Mouse (Mus musculus): Measurements from ENCODE around the gene Olfr592. TPM values are rescaled to one million over a fixed set of nuclear protein-coding genes. Genes with fewer than 3 reads are reported as not detected.
"Not testable (repeated sequence)": the region's sequence is repeated elsewhere in the genome, so short reads cannot be mapped to it uniquely, and the experiment has no call there.

The Olfr592 gene
- polyA plus RNA-seq (2014; fragmentation: Nextera tagmentation; extraction: Ambion mirVana): not detected in 2 replicates

GRCm38 (mm10) chr7:103184503-103184902 lies at the start of gene Olfr592:
TSS of gene Olfr592 (plus strand) at chr7:103184803.
- peaks cover 12% of the 10 kb centered on the region; the same call in 1 of the 2 replicates for H3K9me3 ChIP-seq (ENCODE audit: control insufficient read depth, low read length)
- H3K27ac ChIP-seq (ENCODE audit: low read depth, low read length); H3K4me3 ChIP-seq (ENCODE audit: low read length); H3K4me2 ChIP-seq (replicated peaks; ENCODE audit: low read depth, low read length); H3K27me3 ChIP-seq (ENCODE audit: control insufficient read depth, insufficient read depth, low read length); ATAC-seq (ENCODE audit: low FRiP score, low TSS enrichment); H3K4me1 ChIP-seq (ENCODE audit: control insufficient read depth, insufficient read depth, low read length); H3K36me3 ChIP-seq (ENCODE audit: control insufficient read depth, insufficient read depth, low read length); H3K9ac ChIP-seq (ENCODE audit: low read depth, low read length): not testable (repeated sequence)
- WGBS: 89% methylated on average over 1 of the region's 1 CpGs

- ATAC-seq (ENCODE audit: low FRiP score, low TSS enrichment): no peak
- Histone ChIP-seq H3K36me3 (ENCODE audit: control insufficient read depth, insufficient read depth, low read length) (no peaks in the 10 kb centered on the region), H3K9ac (ENCODE audit: low read depth, low read length) (no peak within 1 kb of the TSS)
Observed at GRCm38 (mm10) chr7:103140579-103140978, 44.0 kb upstream of the Olfr592 start, which contains the start of gene Olfr588-ps1. TSS of gene Olfr588-ps1 (plus strand) at chr7:103140879.

GRCm38 (mm10) chr7:103156256-103156655 lies 28.3 kb upstream of the Olfr592 start, which contains the start of gene Olfr589:
TSS of gene Olfr589 (minus strand) at chr7:103156356.
- Histone ChIP-seq H3K27ac (ENCODE audit: low read depth, low read length) (no peak within 1 kb of the TSS), H3K36me3 (ENCODE audit: control insufficient read depth, insufficient read depth, low read length) (no peaks in the 10 kb centered on the region), H3K4me3 (ENCODE audit: low read length) (no peak within 1 kb of the TSS), H3K9me3 (ENCODE audit: control insufficient read depth, low read length) (no peaks in the 10 kb centered on the region), H3K4me1 (ENCODE audit: control insufficient read depth, insufficient read depth, low read length) (no peaks in the 10 kb centered on the region), H3K27me3 (ENCODE audit: control insufficient read depth, insufficient read depth, low read length) (no peaks in the 10 kb centered on the region), H3K9ac (ENCODE audit: low read depth, low read length) (no peak within 1 kb of the TSS), H3K4me2 (replicated peaks; ENCODE audit: low read depth, low read length) (no peak within 1 kb of the TSS)
- ATAC-seq (ENCODE audit: low FRiP score, low TSS enrichment): no peak
- 73% methylated on average over 2 of the region's 2 CpGs for WGBS

More at GRCm38 (mm10) chr7:103140579-103140978, 44.0 kb upstream of the Olfr592 start, which contains the start of gene Olfr588-ps1:
- no peaks in the 10 kb centered on the region for H3K27me3 ChIP-seq (ENCODE audit: control insufficient read depth, insufficient read depth, low read length)
- no peak within 1 kb of the TSS for H3K4me2 ChIP-seq (replicated peaks; ENCODE audit: low read depth, low read length)
- H3K4me3 ChIP-seq (ENCODE audit: low read length): no peak within 1 kb of the TSS
- 90% methylated on average over 1 of the region's 1 CpGs for WGBS
- H3K9me3 ChIP-seq (ENCODE audit: control insufficient read depth, low read length): no peaks in the 10 kb centered on the region
- H3K27ac ChIP-seq (ENCODE audit: low read depth, low read length): no peak within 1 kb of the TSS
- H3K4me1 ChIP-seq (ENCODE audit: control insufficient read depth, insufficient read depth, low read length): no peaks in the 10 kb centered on the region

- H3K9me3 ChIP-seq (ENCODE audit: control insufficient read depth, low read length): no peaks in the 10 kb centered on the region
- H3K27ac ChIP-seq (ENCODE audit: low read depth, low read length): no peak overlapping the region
- H3K27me3 ChIP-seq (ENCODE audit: control insufficient read depth, insufficient read depth, low read length): no peaks in the 10 kb centered on the region
- no peaks in the 10 kb centered on the region for H3K36me3 ChIP-seq (ENCODE audit: control insufficient read depth, insufficient read depth, low read length)
- H3K4me2 ChIP-seq (replicated peaks; ENCODE audit: low read depth, low read length): no peak overlapping the region
- 82% methylated on average over 5 of the region's 5 CpGs for WGBS
- H3K4me3 ChIP-seq (ENCODE audit: low read length): no peak overlapping the region
- no peak for ATAC-seq (ENCODE audit: low FRiP score, low TSS enrichment)
- no peak overlapping the region for H3K9ac ChIP-seq (ENCODE audit: low read depth, low read length)
- no peaks in the 10 kb centered on the region for H3K4me1 ChIP-seq (ENCODE audit: control insufficient read depth, insufficient read depth, low read length)
Observed at GRCm38 (mm10) chr7:103169697-103170096, 14.9 kb upstream of the Olfr592 start.

- Histone ChIP-seq H3K4me3 (ENCODE audit: low read length) (no peak within 1 kb of the TSS), H3K27me3 (ENCODE audit: control insufficient read depth, insufficient read depth, low read length) (no peaks in the 10 kb centered on the region), H3K9ac (ENCODE audit: low read depth, low read length) (no peak within 1 kb of the TSS), H3K27ac (ENCODE audit: low read depth, low read length) (no peak within 1 kb of the TSS), H3K9me3 (ENCODE audit: control insufficient read depth, low read length) (peaks cover 11% of the 10 kb centered on the region; the same call in 1 of the 2 replicates), H3K4me2 (replicated peaks; ENCODE audit: low read depth, low read length) (no peak within 1 kb of the TSS), H3K36me3 (ENCODE audit: control insufficient read depth, insufficient read depth, low read length) (no peaks in the 10 kb centered on the region), H3K4me1 (ENCODE audit: control insufficient read depth, insufficient read depth, low read length) (no peaks in the 10 kb centered on the region)
- 76% methylated on average over 1 of the region's 1 CpGs for WGBS
- no peak for ATAC-seq (ENCODE audit: low FRiP score, low TSS enrichment)
Observed at GRCm38 (mm10) chr7:103178240-103178639, 6.4 kb upstream of the Olfr592 start, which contains the start of gene Olfr591. TSS of gene Olfr591 (minus strand) at chr7:103178340.

GRCm38 (mm10) chr7:103211562-103211961 lies 27.0 kb downstream of the Olfr592 start, which contains the start of gene Olfr593:
TSS of gene Olfr593 (plus strand) at chr7:103211862.
- no peaks in the 10 kb centered on the region for H3K4me1 ChIP-seq (ENCODE audit: control insufficient read depth, insufficient read depth, low read length)
- H3K27me3 ChIP-seq (ENCODE audit: control insufficient read depth, insufficient read depth, low read length): no peaks in the 10 kb centered on the region
- 71% methylated on average over 1 of the region's 1 CpGs for WGBS
- H3K4me2 ChIP-seq (replicated peaks; ENCODE audit: low read depth, low read length): no peak within 1 kb of the TSS
- H3K9ac ChIP-seq (ENCODE audit: low read depth, low read length): no peak within 1 kb of the TSS
- no peak within 1 kb of the TSS for H3K4me3 ChIP-seq (ENCODE audit: low read length)
- no peak within 1 kb of the TSS for H3K27ac ChIP-seq (ENCODE audit: low read depth, low read length)
- no peaks in the 10 kb centered on the region for H3K9me3 ChIP-seq (ENCODE audit: control insufficient read depth, low read length)
- ATAC-seq (ENCODE audit: low FRiP score, low TSS enrichment): no peak
- H3K36me3 ChIP-seq (ENCODE audit: control insufficient read depth, insufficient read depth, low read length): no peaks in the 10 kb centered on the region

GRCm38 (mm10) chr7:103212050-103212449 lies 27.4 kb downstream of the Olfr592 start:
- H3K27ac ChIP-seq (ENCODE audit: low read depth, low read length); H3K27me3 ChIP-seq (ENCODE audit: control insufficient read depth, insufficient read depth, low read length); H3K9ac ChIP-seq (ENCODE audit: low read depth, low read length); H3K4me2 ChIP-seq (replicated peaks; ENCODE audit: low read depth, low read length); H3K4me3 ChIP-seq (ENCODE audit: low read length); H3K4me1 ChIP-seq (ENCODE audit: control insufficient read depth, insufficient read depth, low read length); H3K36me3 ChIP-seq (ENCODE audit: control insufficient read depth, insufficient read depth, low read length); H3K9me3 ChIP-seq (ENCODE audit: control insufficient read depth, low read length); ATAC-seq (ENCODE audit: low FRiP score, low TSS enrichment): not testable (repeated sequence)
- 89% methylated on average over 5 of the region's 5 CpGs for WGBS

- no peaks in the 10 kb centered on the region for H3K36me3 ChIP-seq (ENCODE audit: control insufficient read depth, insufficient read depth, low read length)
- no peak within 1 kb of the TSS for H3K9ac ChIP-seq (ENCODE audit: low read depth, low read length)
- H3K27ac ChIP-seq (ENCODE audit: low read depth, low read length): no peak within 1 kb of the TSS
- ATAC-seq (ENCODE audit: low FRiP score, low TSS enrichment): no peak
- H3K4me1 ChIP-seq (ENCODE audit: control insufficient read depth, insufficient read depth, low read length): no peaks in the 10 kb centered on the region
- H3K27me3 ChIP-seq (ENCODE audit: control insufficient read depth, insufficient read depth, low read length): no peaks in the 10 kb centered on the region
- no peak within 1 kb of the TSS for H3K4me3 ChIP-seq (ENCODE audit: low read length)
- H3K4me2 ChIP-seq (replicated peaks; ENCODE audit: low read depth, low read length): no peak within 1 kb of the TSS
- H3K9me3 ChIP-seq (ENCODE audit: control insufficient read depth, low read length): no peaks in the 10 kb centered on the region
Observed at GRCm38 (mm10) chr7:103216696-103217095, 32.1 kb downstream of the Olfr592 start, which contains the start of gene Olfr594. TSS of gene Olfr594 (plus strand) at chr7:103216996.
